In the genomic region with DNA sequence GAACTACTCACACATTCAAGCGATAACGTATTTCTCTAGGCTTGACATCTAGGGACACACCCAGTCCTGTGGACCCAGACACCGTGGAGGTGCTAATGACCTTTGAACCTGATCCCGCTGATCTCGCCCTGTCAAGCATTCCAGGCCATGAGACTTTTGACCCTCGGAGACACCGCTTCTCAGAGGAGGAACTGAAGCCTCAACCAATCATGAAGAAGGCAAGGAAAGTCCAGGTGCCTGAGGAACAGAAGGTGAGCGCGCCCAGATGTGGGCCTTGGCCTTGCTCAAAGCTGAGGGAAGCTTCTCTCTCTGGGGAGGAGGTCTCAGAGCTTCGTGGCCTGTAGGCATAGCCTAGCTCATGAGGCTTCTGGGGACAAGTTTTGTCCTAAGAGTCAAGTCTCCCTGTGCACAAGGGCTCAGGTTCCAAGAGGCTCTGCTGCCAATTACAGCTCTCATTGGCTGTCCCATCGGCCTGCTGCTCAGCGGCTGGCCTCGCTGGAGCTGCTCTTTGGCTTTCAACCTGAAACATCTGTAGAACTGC, we compare ENCODE assay signal across 8 mouse cellular contexts. TPM values are rescaled to one million over a fixed set of nuclear protein-coding genes. Genes with fewer than 3 reads are reported as not detected.
DNase-seq lines count a peak whose midpoint lies in the region; ATAC-seq lines count a peak whose summit lies in the region.

No protein-coding gene starts in this region.

- intact Hi-C loops in heart, postnatal 36 days (cut with DNase I), result loop anchor here (5.0 kb wide), 1 partner anchor 999 kb away; no protein-coding TSS in a partner anchor
- intact Hi-C loops in left cerebral cortex, postnatal 36 days (cut with DNase I), result no loop called here

- H3K36me3 ChIP-seq in lung, embryonic 15.5 days, result peaks cover 30% of the 10 kb centered on the region
- H3K36me3 ChIP-seq in embryonic facial prominence, embryonic 15.5 days, result peaks cover 40% of the 10 kb centered on the region
- peaks cover 22% of the 10 kb centered on the region; the same call in 1 of the 2 replicates for H3K36me3 ChIP-seq in limb, embryonic 11.5 days (ENCODE audit: control insufficient read depth, insufficient read depth, low read length)

- H3K27ac ChIP-seq in lung, embryonic 15.5 days, result peak overlapping the region; percentile 86
- H3K27ac ChIP-seq in embryonic facial prominence, embryonic 15.5 days (replicated peaks), result peak overlapping the region; percentile 93
- no peak overlapping the region for H3K27ac ChIP-seq in limb, embryonic 11.5 days (replicated peaks; ENCODE audit: low read depth, low read length)

- DNase-seq in lung, postnatal 14 days, result no peak
- peak; percentile 35 to 59 for DNase-seq in heart, postnatal 36 days
- peak; percentile 43 for DNase-seq in limb, embryonic 11.5 days (ENCODE audit: low spot score)
- DNase-seq in skeletal muscle tissue, adult 2 months (ENCODE audit: low read depth, low spot score), result peak; percentile 84
- DNase-seq in ovary, postnatal 14 days (ENCODE audit: low spot score), result no peak
- no peak for DNase-seq in left cerebral cortex, postnatal 36 days (ENCODE audit: low spot score in 2 of 2)

- H3K4me3 ChIP-seq in lung, embryonic 15.5 days, result 0 out of 2 replicates have a peak overlapping the region, but pooled peaks have one; percentile 61
- H3K4me3 ChIP-seq in embryonic facial prominence, embryonic 15.5 days (replicated peaks), result peak overlapping the region; percentile 54
- peak overlapping the region; percentile 49 for H3K4me3 ChIP-seq in limb, embryonic 11.5 days (ENCODE audit: low read depth, low read length)

- ATAC-seq in lung, embryonic 15.5 days (ENCODE audit: borderline replicate concordance, extremely low read depth, low FRiP score, low TSS enrichment), result no peak
- no peak for ATAC-seq in embryonic facial prominence, embryonic 15.5 days (ENCODE audit: insufficient number of reproducible peaks, low FRiP score, low TSS enrichment, low read depth)
- ATAC-seq in limb, embryonic 11.5 days (ENCODE audit: insufficient number of reproducible peaks, low FRiP score, low TSS enrichment, low read depth), result no peak

- WGBS in lung, embryonic 15.5 days, result 33% methylated on average over 13 of the region's 13 CpGs
- WGBS in embryonic facial prominence, embryonic 15.5 days, result 29% methylated on average over 13 of the region's 13 CpGs
- 28% methylated on average over 13 of the region's 13 CpGs for WGBS in limb, embryonic 11.5 days

- H3K27me3 ChIP-seq in lung, embryonic 15.5 days, result no peaks in the 10 kb centered on the region
- no peaks in the 10 kb centered on the region for H3K27me3 ChIP-seq in embryonic facial prominence, embryonic 15.5 days
- no peaks in the 10 kb centered on the region for H3K27me3 ChIP-seq in limb, embryonic 11.5 days (ENCODE audit: control insufficient read depth, insufficient read depth, low read length)

- peak overlapping the region; percentile 98 for H3K4me2 ChIP-seq in lung, embryonic 15.5 days
- peak overlapping the region; percentile 87 for H3K4me2 ChIP-seq in embryonic facial prominence, embryonic 15.5 days (replicated peaks)
- peak overlapping the region; percentile 72; the same call in 1 of the 2 replicates for H3K4me2 ChIP-seq in limb, embryonic 11.5 days (ENCODE audit: low read depth, severe bottlenecking)

- no peak overlapping the region for H3K9ac ChIP-seq in lung, embryonic 15.5 days
- no peak overlapping the region for H3K9ac ChIP-seq in embryonic facial prominence, embryonic 15.5 days
- H3K9ac ChIP-seq in limb, embryonic 11.5 days (ENCODE audit: low read length), result peak overlapping the region; percentile 35; the same call in 1 of the 2 replicates

- H3K4me1 ChIP-seq in lung, embryonic 15.5 days, result peaks cover 57% of the 10 kb centered on the region
- peaks cover 61% of the 10 kb centered on the region for H3K4me1 ChIP-seq in embryonic facial prominence, embryonic 15.5 days
- H3K4me1 ChIP-seq in limb, embryonic 11.5 days (ENCODE audit: control insufficient read depth, insufficient read depth, low read length), result peaks cover 32% of the 10 kb centered on the region

- no peaks in the 10 kb centered on the region for H3K9me3 ChIP-seq in lung, embryonic 15.5 days
- no peaks in the 10 kb centered on the region for H3K9me3 ChIP-seq in embryonic facial prominence, embryonic 15.5 days (replicated peaks)
- no peaks in the 10 kb centered on the region for H3K9me3 ChIP-seq in limb, embryonic 11.5 days (ENCODE audit: control insufficient read depth, low read length)

RNA-seq across cellular contexts. Expression of a gene that starts 3.4 kb away (rescaled TPM):
- polyA plus RNA-seq in lung, embryonic 15.5 days (2015; fragmentation: Nextera tagmentation; extraction: Ambion mirVana), result 2.7 and 3.1 TPM in 2 replicates
- 6.8 and 7.0 TPM in 2 replicates for polyA plus RNA-seq in embryonic facial prominence, embryonic 15.5 days (2015; fragmentation: Nextera tagmentation; extraction: Ambion mirVana)
- total RNA-seq in heart, postnatal 36 days (2021), result 100 to 1,000 TPM in 1 of 2 experiments, 10 to 100 TPM in 1; 44.4 to 158 TPM
- polyA plus RNA-seq in limb, embryonic 11.5 days (2014; fragmentation: Nextera tagmentation; extraction: Ambion mirVana), result 4.2 and 4.9 TPM in 2 replicates
- 100 to 1,000 TPM; 128 to 138 TPM for total RNA-seq in left cerebral cortex, postnatal 36 days (2021)

RNA-seq across cellular contexts. Expression of a gene that starts 7.0 kb away (rescaled TPM):
- 1,016 and 1,098 TPM in 2 replicates for polyA plus RNA-seq in lung, embryonic 15.5 days (2015; fragmentation: Nextera tagmentation; extraction: Ambion mirVana)
- polyA plus RNA-seq in embryonic facial prominence, embryonic 15.5 days (2015; fragmentation: Nextera tagmentation; extraction: Ambion mirVana), result 1,062 and 1,100 TPM in 2 replicates
- total RNA-seq in heart, postnatal 36 days (2021), result 100 to 1,000 TPM; 550 to 591 TPM
- polyA plus RNA-seq in limb, embryonic 11.5 days (2014; fragmentation: Nextera tagmentation; extraction: Ambion mirVana), result 1,181 and 1,244 TPM in 2 replicates
- total RNA-seq in left cerebral cortex, postnatal 36 days (2021), result 100 to 1,000 TPM; 284 to 337 TPM

RNA-seq across cellular contexts. Expression of a gene that starts 8.6 kb away (rescaled TPM):
- 2.4 and 4.6 TPM in 2 replicates for polyA plus RNA-seq in lung, embryonic 15.5 days (2015; fragmentation: Nextera tagmentation; extraction: Ambion mirVana)
- 17.2 and 17.7 TPM in 2 replicates for polyA plus RNA-seq in embryonic facial prominence, embryonic 15.5 days (2015; fragmentation: Nextera tagmentation; extraction: Ambion mirVana)
- 1 to 10 TPM; 6.2 to 6.7 TPM for total RNA-seq in heart, postnatal 36 days (2021)
- polyA plus RNA-seq in limb, embryonic 11.5 days (2014; fragmentation: Nextera tagmentation; extraction: Ambion mirVana), result 5.1 and 5.5 TPM in 2 replicates
- 100 to 1,000 TPM; 209 to 228 TPM for total RNA-seq in left cerebral cortex, postnatal 36 days (2021)

RNA-seq across cellular contexts. Expression of a gene that starts 9.5 kb away (rescaled TPM):
- 26.4 and 26.5 TPM in 2 replicates for polyA plus RNA-seq in lung, embryonic 15.5 days (2015; fragmentation: Nextera tagmentation; extraction: Ambion mirVana)
- 38.4 and 43.4 TPM in 2 replicates for polyA plus RNA-seq in embryonic facial prominence, embryonic 15.5 days (2015; fragmentation: Nextera tagmentation; extraction: Ambion mirVana)
- 10 to 100 TPM; 16.2 to 18.7 TPM for total RNA-seq in heart, postnatal 36 days (2021)
- polyA plus RNA-seq in limb, embryonic 11.5 days (2014; fragmentation: Nextera tagmentation; extraction: Ambion mirVana), result 28.4 and 28.5 TPM in 2 replicates
- 10 to 100 TPM; 29.9 to 30.0 TPM for total RNA-seq in left cerebral cortex, postnatal 36 days (2021)

RNA-seq across cellular contexts. Expression of a gene that starts 12.7 kb away (rescaled TPM):
- polyA plus RNA-seq in lung, embryonic 15.5 days (2015; fragmentation: Nextera tagmentation; extraction: Ambion mirVana), result 1.4 and 1.5 TPM in 2 replicates
- 2.1 and 3.2 TPM in 2 replicates for polyA plus RNA-seq in embryonic facial prominence, embryonic 15.5 days (2015; fragmentation: Nextera tagmentation; extraction: Ambion mirVana)
- under 1 TPM; 0.17 to 0.30 TPM for total RNA-seq in heart, postnatal 36 days (2021)
- 0.65 and 0.82 TPM in 2 replicates for polyA plus RNA-seq in limb, embryonic 11.5 days (2014; fragmentation: Nextera tagmentation; extraction: Ambion mirVana)
- not detected for total RNA-seq in left cerebral cortex, postnatal 36 days (2021)

Comparison
In these comparisons a context has a peak if more than half of its experiments do, and no peak if none do; other contexts are left out.
1. DNase-seq: peak in heart, postnatal 36 days (2 of 2), limb, embryonic 11.5 days (single experiment) and skeletal muscle tissue, adult 2 months (single experiment); none in lung, postnatal 14 days (single experiment), ovary, postnatal 14 days (single experiment) and left cerebral cortex, postnatal 36 days (0 of 2).
2. Peak in every context shown above with its lines, with median percentiles within 50 percentile points of each other: H3K4me2 ChIP-seq and H3K4me3 ChIP-seq.